Mouse (Mus musculus): ENCODE measurements around the gene Txnrd1. TPM values are rescaled to one million over a fixed set of nuclear protein-coding genes. Genes with fewer than 3 reads are reported as not detected.
A peak's percentile ranks its signal among the peaks of the same experiment; 100 is the strongest.

The Txnrd1 gene
- polyA plus RNA-seq (2012; ENCODE audit: insufficient read depth, low replicate concordance) = 80.6 and 172 TPM in 2 replicates

DNA sequence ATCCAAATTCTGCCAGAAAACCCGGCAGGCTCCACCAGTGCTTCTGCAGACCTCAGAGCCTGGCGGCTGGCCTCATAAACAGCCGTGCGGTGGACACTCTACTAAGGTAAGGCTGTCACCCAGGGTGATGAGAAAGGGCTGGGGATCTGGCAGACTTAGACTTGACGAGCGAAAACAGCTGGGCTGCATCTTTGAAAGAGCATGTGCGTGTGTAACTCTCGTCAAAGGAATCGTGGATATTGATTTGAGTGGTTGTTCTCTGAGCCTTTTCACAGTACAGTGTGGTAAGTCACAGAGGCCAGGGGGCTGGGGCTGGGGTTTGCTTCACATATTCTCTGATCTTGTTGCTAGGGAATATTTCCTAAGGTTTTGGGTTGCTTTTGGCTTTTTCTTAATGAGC is at the start of gene Txnrd1:
Gene Txnrd1, plus strand, starts transcription at position 26 of the 400 bp plus-strand sequence.
- H3K27me3 ChIP-seq (replicated peaks) = peaks cover 15% of the 10 kb centered on the region
- TF ChIP-seq FLI1 (IDR thresholded peaks at IDR 0.05; ENCODE audit: low read length) (no peak), GATA1 (IDR thresholded peaks at IDR 0.05; ENCODE audit: borderline replicate concordance, low read length) (no peak)
- no peak within 1 kb of the TSS for H3K4me3 ChIP-seq (replicated peaks)
- H3K4me1 ChIP-seq = no peaks in the 10 kb centered on the region; the same call in 1 of the 2 replicates
- H3K9me3 ChIP-seq = no peaks in the 10 kb centered on the region
- no peaks in the 10 kb centered on the region for H3K36me3 ChIP-seq (replicated peaks; ENCODE audit: low read length)

DNA sequence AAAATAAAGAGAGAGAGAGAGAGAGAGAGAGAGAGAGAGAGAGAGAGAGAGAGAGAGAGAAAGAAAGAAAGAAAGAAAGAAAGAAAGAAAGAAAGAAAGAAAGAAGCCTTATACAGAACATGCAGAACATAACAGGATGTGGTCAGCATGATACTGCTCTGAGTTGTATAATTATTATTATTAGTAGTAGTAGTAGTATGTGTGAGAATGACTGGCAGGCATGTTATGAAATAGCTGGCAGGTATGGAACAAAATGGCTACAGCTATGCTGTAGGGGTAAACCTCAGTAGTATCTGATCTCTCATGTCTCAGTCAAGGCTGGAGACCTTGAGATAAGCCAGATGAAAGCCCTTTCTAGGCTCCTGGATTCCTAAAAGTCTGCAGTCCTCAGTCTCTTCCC is 44.6 kb upstream of the Txnrd1 start:
- peaks cover 3% of the 10 kb centered on the region for H3K9me3 ChIP-seq
- peaks cover 11% of the 10 kb centered on the region for H3K4me1 ChIP-seq
- H3K36me3 ChIP-seq (replicated peaks; ENCODE audit: low read length) = no peaks in the 10 kb centered on the region
- H3K27me3 ChIP-seq (replicated peaks) = no peaks in the 10 kb centered on the region
- TF ChIP-seq GATA1 (IDR thresholded peaks at IDR 0.05; ENCODE audit: borderline replicate concordance, low read length) = no peak
- no peak for TF ChIP-seq FLI1 (IDR thresholded peaks at IDR 0.05; ENCODE audit: low read length)
- H3K4me3 ChIP-seq (replicated peaks) = no peak overlapping the region

DNA sequence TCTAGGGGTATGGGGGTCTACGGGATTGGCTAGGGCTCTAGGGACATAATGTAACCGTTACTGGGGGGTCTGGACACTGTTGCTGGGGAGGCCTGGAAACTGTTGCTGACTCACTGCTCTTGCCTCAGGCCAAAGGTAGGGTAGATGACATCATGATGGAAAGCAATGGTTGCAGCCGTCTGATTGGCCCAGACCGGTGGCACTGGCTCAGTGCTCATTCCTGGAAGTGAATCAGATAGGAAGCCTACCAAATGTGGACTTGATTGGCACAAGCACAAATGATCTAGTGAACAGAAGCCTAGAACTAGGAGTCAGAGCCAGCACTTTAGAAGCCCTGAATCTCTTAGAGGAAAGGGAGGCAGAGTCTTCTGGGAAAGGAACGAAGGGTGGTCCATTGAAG is 43.2 kb upstream of the Txnrd1 start:
- H3K27me3 ChIP-seq (replicated peaks) = peaks cover 9% of the 10 kb centered on the region
- TF ChIP-seq GATA1 (IDR thresholded peaks at IDR 0.05; ENCODE audit: borderline replicate concordance, low read length) (no peak), FLI1 (IDR thresholded peaks at IDR 0.05; ENCODE audit: low read length) (no peak)
- H3K36me3 ChIP-seq (replicated peaks; ENCODE audit: low read length) = no peaks in the 10 kb centered on the region
- no peak overlapping the region for H3K4me3 ChIP-seq (replicated peaks)
- H3K4me1 ChIP-seq = peaks cover 20% of the 10 kb centered on the region
- H3K9me3 ChIP-seq = peaks cover 6% of the 10 kb centered on the region

DNA sequence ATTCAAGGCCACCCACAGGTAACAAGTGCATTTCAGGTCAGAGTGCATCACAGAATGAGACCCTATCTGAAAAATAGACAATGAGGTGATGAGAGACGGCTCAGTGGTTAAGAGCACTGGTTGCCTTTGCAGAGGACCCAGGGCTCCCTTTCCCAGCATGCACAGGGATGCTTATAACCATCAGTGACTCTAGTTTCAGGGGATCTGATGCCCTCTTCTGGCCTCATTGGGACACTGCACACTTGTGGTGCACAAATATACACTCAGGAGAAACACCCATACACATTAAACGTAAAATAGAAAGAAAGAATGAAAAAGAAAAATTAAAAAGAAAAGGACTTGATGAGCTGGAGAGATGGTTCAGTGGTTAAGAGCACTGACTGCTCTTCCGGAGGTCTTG is 42.0 kb upstream of the Txnrd1 start:
- H3K4me1 ChIP-seq = peaks cover 32% of the 10 kb centered on the region
- no peak overlapping the region for H3K4me3 ChIP-seq (replicated peaks)
- peaks cover 6% of the 10 kb centered on the region for H3K9me3 ChIP-seq
- no peak for TF ChIP-seq GATA1 (IDR thresholded peaks at IDR 0.05; ENCODE audit: borderline replicate concordance, low read length)
- no peak for TF ChIP-seq FLI1 (IDR thresholded peaks at IDR 0.05; ENCODE audit: low read length)
- H3K27me3 ChIP-seq (replicated peaks) = peaks cover 9% of the 10 kb centered on the region
- no peaks in the 10 kb centered on the region for H3K36me3 ChIP-seq (replicated peaks; ENCODE audit: low read length)

DNA sequence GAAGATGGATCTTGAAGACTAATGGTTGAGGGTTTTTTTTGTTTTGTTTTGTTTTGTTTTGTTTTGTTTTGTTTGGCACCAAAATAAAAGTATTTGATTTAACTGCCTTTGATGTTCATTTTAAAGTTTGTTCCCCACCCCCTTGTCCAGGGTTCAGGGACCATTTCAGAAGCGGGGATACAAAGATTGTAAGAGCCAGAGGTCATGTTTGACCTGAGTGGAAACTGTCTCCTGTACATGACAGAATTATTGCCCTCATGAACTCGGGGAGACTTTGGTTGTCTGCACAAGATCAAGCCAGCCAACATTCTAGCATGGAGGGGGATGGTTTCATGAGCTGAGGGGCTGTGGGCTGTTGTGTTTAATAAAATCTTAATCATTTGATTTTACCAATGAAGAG is 41.4 kb upstream of the Txnrd1 start:
- peaks cover 9% of the 10 kb centered on the region for H3K27me3 ChIP-seq (replicated peaks)
- H3K36me3 ChIP-seq (replicated peaks; ENCODE audit: low read length) = no peaks in the 10 kb centered on the region
- peaks cover 6% of the 10 kb centered on the region for H3K9me3 ChIP-seq
- no peak overlapping the region for H3K4me3 ChIP-seq (replicated peaks)
- TF ChIP-seq GATA1 (IDR thresholded peaks at IDR 0.05; ENCODE audit: borderline replicate concordance, low read length) (no peak), FLI1 (IDR thresholded peaks at IDR 0.05; ENCODE audit: low read length) (no peak)
- peaks cover 38% of the 10 kb centered on the region for H3K4me1 ChIP-seq

DNA sequence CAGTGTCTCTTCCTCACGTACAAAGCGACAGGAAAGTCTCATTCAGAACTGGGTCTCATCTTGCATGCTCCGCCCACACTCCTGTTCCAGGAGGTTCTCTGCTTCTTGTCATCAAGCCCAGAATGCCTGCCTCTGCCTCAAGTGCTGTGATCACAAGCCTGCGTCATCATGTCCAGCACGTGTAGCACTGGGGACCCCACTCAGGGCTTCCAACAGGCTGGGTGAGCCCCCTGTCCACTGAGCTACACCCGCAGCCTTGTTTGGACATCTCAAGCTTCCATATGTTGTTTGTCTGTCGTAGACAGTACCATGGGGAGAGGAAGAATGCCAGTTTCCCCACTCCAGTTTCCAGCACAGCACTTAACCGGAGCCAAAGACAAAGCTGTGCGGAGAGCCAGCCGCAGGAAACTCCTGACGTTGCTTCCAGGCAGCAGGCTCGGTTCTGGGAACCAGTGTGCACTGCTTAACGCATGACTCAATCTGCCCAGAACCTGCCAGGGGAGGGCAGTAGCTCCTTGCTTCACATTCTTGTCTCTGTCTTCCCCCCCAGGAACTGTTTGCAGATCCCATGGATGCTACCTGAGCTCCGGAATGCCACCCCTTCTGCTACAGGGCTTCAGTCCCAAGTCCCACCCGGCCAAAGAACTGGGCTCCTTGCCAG is 38.5 kb upstream of the Txnrd1 start:
- Histone ChIP-seq H3K36me3 (replicated peaks; ENCODE audit: low read length) (no peaks in the 10 kb centered on the region), H3K4me3 (replicated peaks) (peak overlapping the region; percentile 83), H3K9me3 (peaks cover 6% of the 10 kb centered on the region), H3K4me1 (peaks cover 42% of the 10 kb centered on the region), H3K27me3 (replicated peaks) (peaks cover 12% of the 10 kb centered on the region)
- TF ChIP-seq FLI1 (IDR thresholded peaks at IDR 0.05; ENCODE audit: low read length) (no peak), GATA1 (IDR thresholded peaks at IDR 0.05; ENCODE audit: borderline replicate concordance, low read length) (no peak)

DNA sequence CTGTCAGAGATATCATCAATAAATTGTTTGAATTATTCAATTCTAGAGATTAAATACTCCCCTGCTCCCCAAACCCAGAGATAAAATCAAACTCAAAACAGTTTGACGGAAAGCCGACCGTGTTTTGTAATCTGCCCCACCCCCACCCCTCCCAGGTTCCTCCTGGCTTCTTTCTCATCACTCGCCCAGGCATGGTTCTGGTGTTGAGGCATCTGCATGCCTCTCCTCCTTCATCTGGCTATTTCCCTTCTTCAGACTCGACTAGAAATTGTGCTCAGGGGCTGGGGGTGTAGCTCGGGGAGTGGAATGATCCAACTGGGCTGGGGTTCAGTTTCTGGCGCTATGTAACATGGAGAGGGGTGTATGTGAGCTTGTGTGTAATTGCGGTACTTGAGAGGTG is 38.0 kb upstream of the Txnrd1 start:
- peaks cover 12% of the 10 kb centered on the region for H3K27me3 ChIP-seq (replicated peaks)
- no peaks in the 10 kb centered on the region for H3K36me3 ChIP-seq (replicated peaks; ENCODE audit: low read length)
- peaks cover 6% of the 10 kb centered on the region for H3K9me3 ChIP-seq
- H3K4me1 ChIP-seq = peaks cover 37% of the 10 kb centered on the region
- peak overlapping the region; percentile 83 for H3K4me3 ChIP-seq (replicated peaks)
- TF ChIP-seq FLI1 (IDR thresholded peaks at IDR 0.05; ENCODE audit: low read length) = no peak

DNA sequence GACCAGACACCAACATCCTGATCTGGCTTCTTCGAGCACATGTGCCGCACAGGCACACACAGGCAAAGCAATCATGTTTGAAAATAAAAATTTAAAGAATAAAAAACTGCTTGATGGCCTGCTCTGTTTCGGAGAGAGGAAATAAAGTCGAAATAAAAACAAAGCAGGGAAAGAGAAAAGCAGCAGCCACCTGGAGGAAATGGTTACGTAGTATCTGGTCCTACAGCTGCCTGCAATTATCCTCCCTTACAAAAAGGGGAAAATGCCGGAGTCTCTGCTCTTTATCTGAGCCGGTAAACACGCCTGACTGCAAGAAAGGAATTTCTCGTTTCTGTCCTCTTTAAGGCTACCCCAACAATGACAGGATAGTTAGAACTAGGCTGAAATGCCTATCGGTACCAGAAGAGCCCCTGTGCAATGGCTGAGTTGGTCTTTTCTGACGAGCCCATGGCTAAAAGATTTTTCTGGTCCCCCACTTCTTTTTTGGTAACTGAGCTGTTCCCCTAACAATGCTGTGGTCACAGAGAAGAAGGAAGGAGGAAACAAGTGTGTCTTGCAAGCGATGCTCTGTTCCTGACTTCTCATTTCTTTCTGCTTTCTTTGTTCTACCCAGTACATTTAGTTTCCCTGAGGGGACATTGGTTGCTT is 37.2 kb upstream of the Txnrd1 start:
- peaks cover 12% of the 10 kb centered on the region for H3K27me3 ChIP-seq (replicated peaks)
- H3K4me3 ChIP-seq (replicated peaks) = peak overlapping the region; percentile 70
- H3K9me3 ChIP-seq = peaks cover 6% of the 10 kb centered on the region
- no peaks in the 10 kb centered on the region for H3K36me3 ChIP-seq (replicated peaks; ENCODE audit: low read length)
- TF ChIP-seq FLI1 (IDR thresholded peaks at IDR 0.05; ENCODE audit: low read length) = no peak
- no peak for TF ChIP-seq GATA1 (IDR thresholded peaks at IDR 0.05; ENCODE audit: borderline replicate concordance, low read length)
- H3K4me1 ChIP-seq = peaks cover 37% of the 10 kb centered on the region

DNA sequence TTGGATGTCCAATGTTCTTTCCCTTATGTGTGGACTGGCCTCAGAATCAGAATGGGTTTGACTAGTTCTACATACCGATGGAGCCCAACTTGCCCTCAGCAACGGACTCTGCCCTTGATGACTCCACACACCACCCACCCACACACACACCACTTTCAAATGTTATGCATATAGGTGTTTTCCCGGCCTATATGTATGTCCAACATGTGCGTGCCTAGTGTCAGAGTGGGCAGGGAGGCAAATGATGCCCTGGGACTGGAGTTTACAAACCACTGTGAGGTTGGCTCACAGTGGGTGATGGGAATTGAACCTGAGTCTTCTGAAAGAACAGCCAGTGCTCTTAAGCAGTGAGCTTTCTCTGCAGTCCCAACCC is 36.6 kb upstream of the Txnrd1 start:
- TF ChIP-seq FLI1 (IDR thresholded peaks at IDR 0.05; ENCODE audit: low read length) (no peak), GATA1 (IDR thresholded peaks at IDR 0.05; ENCODE audit: borderline replicate concordance, low read length) (no peak)
- H3K36me3 ChIP-seq (replicated peaks; ENCODE audit: low read length) = peaks cover 3% of the 10 kb centered on the region
- peaks cover 9% of the 10 kb centered on the region for H3K9me3 ChIP-seq
- peaks cover 12% of the 10 kb centered on the region for H3K27me3 ChIP-seq (replicated peaks)
- H3K4me3 ChIP-seq (replicated peaks) = peak overlapping the region; percentile 60
- peaks cover 37% of the 10 kb centered on the region for H3K4me1 ChIP-seq

DNA sequence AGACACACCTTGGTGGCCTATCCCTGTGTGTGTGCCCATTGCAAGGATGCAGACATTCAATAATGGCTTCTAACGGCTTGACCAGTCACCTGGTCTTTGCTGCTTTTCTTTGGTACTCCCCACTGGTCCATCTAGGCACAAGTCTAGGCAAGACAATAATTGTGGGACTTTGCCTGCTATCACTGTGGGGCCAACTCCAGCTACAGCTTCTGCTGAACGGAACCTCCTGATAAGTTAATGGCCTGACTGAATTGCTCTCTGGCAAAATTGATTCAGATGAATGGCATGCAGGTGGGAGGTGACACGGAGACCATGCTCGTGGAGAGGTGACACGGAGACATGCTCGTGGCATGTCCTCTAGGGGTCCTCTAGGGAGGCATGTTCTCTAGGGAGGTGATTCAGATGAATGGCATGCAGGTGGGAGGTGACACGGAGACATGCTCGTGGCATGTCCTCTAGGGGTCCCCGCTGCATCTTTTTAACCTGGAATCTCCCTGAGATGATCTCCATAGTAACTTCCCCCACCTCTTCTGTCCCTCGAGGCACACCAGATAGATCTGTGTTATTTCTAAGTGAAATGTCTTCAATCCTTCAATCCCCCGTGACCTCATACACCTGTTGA is 35.3 kb upstream of the Txnrd1 start:
- Histone ChIP-seq H3K36me3 (replicated peaks; ENCODE audit: low read length) (peaks cover 3% of the 10 kb centered on the region), H3K4me3 (replicated peaks) (no peak overlapping the region), H3K4me1 (peaks cover 37% of the 10 kb centered on the region), H3K27me3 (replicated peaks) (peaks cover 12% of the 10 kb centered on the region), H3K9me3 (peaks cover 13% of the 10 kb centered on the region)
- TF ChIP-seq GATA1 (IDR thresholded peaks at IDR 0.05; ENCODE audit: borderline replicate concordance, low read length) = no peak
- no peak for TF ChIP-seq FLI1 (IDR thresholded peaks at IDR 0.05; ENCODE audit: low read length)

Measured in megakaryocyte, embryonic 14.5 days (primary cell).